Comparison of ENCODE assay signal across 21 mouse cellular contexts in the genomic region with DNA sequence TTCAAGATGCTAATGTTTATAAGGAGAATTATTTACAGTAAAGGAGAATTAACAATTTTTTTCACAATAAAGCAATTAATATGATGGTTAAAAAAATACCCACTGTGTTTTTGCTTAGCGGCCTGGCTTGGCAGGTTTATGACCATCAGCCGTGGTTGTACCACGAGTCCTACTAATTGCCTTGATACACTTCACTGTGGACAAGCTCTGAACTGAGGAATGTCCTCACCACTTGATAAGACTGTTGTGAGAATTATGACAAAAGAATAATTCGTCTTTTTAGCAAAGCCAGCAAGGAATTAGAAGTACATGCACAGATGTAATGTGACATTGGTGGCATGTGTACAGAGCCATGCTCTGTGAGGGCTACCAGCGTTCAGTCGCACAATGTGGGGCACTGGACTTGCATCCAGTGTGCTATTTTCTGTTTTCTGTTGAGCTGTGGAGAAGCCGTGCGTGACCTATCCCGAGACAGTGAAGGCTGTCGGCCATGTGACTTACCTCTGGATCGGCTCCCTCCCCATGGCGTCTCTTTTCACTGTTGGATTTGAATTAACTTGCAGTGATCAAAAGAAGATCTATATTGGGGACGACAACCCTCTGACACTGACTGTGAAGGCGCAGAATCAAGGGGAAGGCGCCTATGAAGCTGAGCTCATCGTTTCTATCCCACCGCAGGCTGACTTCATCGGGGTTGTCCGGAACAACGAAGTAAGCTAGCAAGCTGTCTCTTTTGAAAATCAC. TPM values are rescaled to one million over a fixed set of nuclear protein-coding genes. Genes with fewer than 3 reads are reported as not detected.
DNase-seq lines count a peak whose midpoint lies in the region; ATAC-seq lines count a peak whose summit lies in the region.
"Had no signal": no experiment of that assay in that cellular context is flagged by ENCODE, and none has a peak within 500 bp of the region (broad histone marks: within the 10 kb centered on the region; RNA-seq: fewer than 3 reads in every experiment).

No protein-coding gene starts in this region.

- DNase-seq in brain, adult 2 months (ENCODE audit: low read depth, low spot score): peak; percentile 22
- no peak for DNase-seq in hindbrain, embryonic 14.5 days (ENCODE audit: low spot score)
- peak; percentile 80 for DNase-seq in midbrain, embryonic 14.5 days
- no peak for DNase-seq in adrenal gland, adult (ENCODE audit: inconsistent age in 2 of 2, low spot score in 1 of 2)
- DNase-seq in right cerebral cortex, postnatal 36 days (ENCODE audit: low spot score in 2 of 2): no peak
- no peak for DNase-seq in frontal cortex, adult 2 months (ENCODE audit: extremely low spot score in 1 of 2, low spot score in 1 of 2)
- DNase-seq: cerebellum, adult 11-12 months; gastrocnemius, postnatal 14 days; heart, postnatal 10 days; layer of hippocampus, postnatal 36 days; liver; liver, postnatal 0 days; lung, postnatal 14 days; right cerebral cortex, adult 18-20 months; thymus, postnatal 14 days had no signal

- peak; percentile 78 for ATAC-seq in forebrain, embryonic 12.5 days (ENCODE audit: low FRiP score)
- peak; percentile 77 for ATAC-seq in hindbrain, embryonic 14.5 days (ENCODE audit: low FRiP score)
- peak; percentile 88 for ATAC-seq in midbrain, embryonic 14.5 days (ENCODE audit: low FRiP score, low TSS enrichment)
- ATAC-seq: CD4-positive, CD25-positive, alpha-beta regulatory T cell, adult 4 months; intestine, embryonic 15.5 days; liver, postnatal 0 days had no signal

- H3K4me3 ChIP-seq in forebrain, embryonic 12.5 days (replicated peaks): no peak overlapping the region
- H3K4me3 ChIP-seq in hindbrain, embryonic 14.5 days (replicated peaks; ENCODE audit: low read length): peak overlapping the region; percentile 12
- peak overlapping the region; percentile 24 for H3K4me3 ChIP-seq in midbrain, embryonic 14.5 days (replicated peaks; ENCODE audit: low read depth, low read length)
- H3K4me3 ChIP-seq: intestine, embryonic 15.5 days; kidney, embryonic 15.5 days; megakaryocyte, embryonic 14.5 days had no signal

- H3K9me3 ChIP-seq in forebrain, embryonic 12.5 days: no peaks in the 10 kb centered on the region
- H3K9me3 ChIP-seq in hindbrain, embryonic 14.5 days (ENCODE audit: control insufficient read depth, low read length): no peaks in the 10 kb centered on the region
- H3K9me3 ChIP-seq in midbrain, embryonic 14.5 days (ENCODE audit: control insufficient read depth, low read length): no peaks in the 10 kb centered on the region
- H3K9me3 ChIP-seq: G1E; intestine, embryonic 15.5 days; kidney, embryonic 15.5 days; megakaryocyte, embryonic 14.5 days had no signal

- peaks cover 18% of the 10 kb centered on the region for H3K36me3 ChIP-seq in forebrain, embryonic 12.5 days (replicated peaks)
- H3K36me3 ChIP-seq in hindbrain, embryonic 14.5 days (replicated peaks; ENCODE audit: control insufficient read depth, insufficient read depth): peaks cover 4% of the 10 kb centered on the region; the same call in 1 of the 2 replicates
- H3K36me3 ChIP-seq in midbrain, embryonic 14.5 days (ENCODE audit: control insufficient read depth, insufficient read depth, low read length): no peaks in the 10 kb centered on the region

- H3K4me1 ChIP-seq in forebrain, embryonic 12.5 days: peaks cover 6% of the 10 kb centered on the region; the same call in 1 of the 2 replicates
- H3K4me1 ChIP-seq in hindbrain, embryonic 14.5 days (replicated peaks; ENCODE audit: control insufficient read depth, insufficient read depth, low read length): no peaks in the 10 kb centered on the region
- 0 out of 2 replicates have a peak, but pooled peaks cover 5% of the 10 kb centered on the region for H3K4me1 ChIP-seq in midbrain, embryonic 14.5 days (ENCODE audit: control insufficient read depth, insufficient read depth, low read length)
- H3K4me1 ChIP-seq: intestine, embryonic 15.5 days; kidney, embryonic 15.5 days; megakaryocyte, embryonic 14.5 days had no signal

- 0 out of 2 replicates have a peak overlapping the region, but pooled peaks have one; percentile 14 for H3K27ac ChIP-seq in forebrain, embryonic 12.5 days
- peak overlapping the region; percentile 32; the same call in 1 of the 2 replicates for H3K27ac ChIP-seq in hindbrain, embryonic 14.5 days
- H3K27ac ChIP-seq in midbrain, embryonic 14.5 days (replicated peaks; ENCODE audit: low read depth, low read length): peak overlapping the region; percentile 77
- H3K27ac ChIP-seq: intestine, embryonic 15.5 days; kidney, embryonic 15.5 days had no signal

- H3K9ac ChIP-seq in forebrain, embryonic 12.5 days: no peak overlapping the region
- no peak overlapping the region for H3K9ac ChIP-seq in hindbrain, embryonic 14.5 days
- peak overlapping the region; percentile 44; the same call in 1 of the 2 replicates for H3K9ac ChIP-seq in midbrain, embryonic 14.5 days (replicated peaks; ENCODE audit: low read length)
- H3K9ac ChIP-seq: intestine, embryonic 15.5 days; kidney, embryonic 15.5 days; liver, postnatal 0 days had no signal

- peak overlapping the region; percentile 19; the same call in 1 of the 2 replicates for H3K4me2 ChIP-seq in forebrain, embryonic 12.5 days
- H3K4me2 ChIP-seq in hindbrain, embryonic 14.5 days (replicated peaks): peak overlapping the region; percentile 40
- peak overlapping the region; percentile 51 for H3K4me2 ChIP-seq in midbrain, embryonic 14.5 days (ENCODE audit: low read length)
- H3K4me2 ChIP-seq: intestine, embryonic 15.5 days; kidney, embryonic 15.5 days had no signal

- WGBS in forebrain, embryonic 12.5 days: 71% methylated on average over 20 of the region's 20 CpGs
- WGBS in hindbrain, embryonic 14.5 days: 63% methylated on average over 20 of the region's 20 CpGs
- WGBS in midbrain, embryonic 14.5 days: 26% methylated on average over 20 of the region's 20 CpGs

- H3K27me3 ChIP-seq in forebrain, embryonic 12.5 days: no peaks in the 10 kb centered on the region
- no peaks in the 10 kb centered on the region for H3K27me3 ChIP-seq in hindbrain, embryonic 14.5 days (ENCODE audit: control insufficient read depth, insufficient read depth, low read length)
- no peaks in the 10 kb centered on the region for H3K27me3 ChIP-seq in midbrain, embryonic 14.5 days (ENCODE audit: control insufficient read depth, insufficient read depth, low read length)
- H3K27me3 ChIP-seq: intestine, embryonic 15.5 days; kidney, embryonic 15.5 days; megakaryocyte, embryonic 14.5 days had no signal

RNA-seq across cellular contexts. Expression of gene Fam171b, which starts 20.9 kb away (rescaled TPM):
- 57.9 and 68.7 TPM in 2 replicates for polyA plus RNA-seq in forebrain, embryonic 12.5 days (2016; fragmentation: Nextera tagmentation; extraction: Ambion mirVana)
- polyA plus RNA-seq in hindbrain, embryonic 14.5 days (2014; fragmentation: Nextera tagmentation; extraction: Ambion mirVana): 85.7 and 98.4 TPM in 2 replicates
- polyA plus RNA-seq in midbrain, embryonic 14.5 days (2014; fragmentation: Nextera tagmentation; extraction: Ambion mirVana): 73.5 and 91.0 TPM in 2 replicates
- 199 and 209 TPM in 2 replicates for polyA plus RNA-seq in frontal cortex, adult 2 months (2012; rRNA removed)
- polyA plus RNA-seq: G1E had no signal

Comparison
In these comparisons a context has a peak if more than half of its experiments do, and no peak if none do; other contexts are left out.
1. DNase-seq: peak in brain, adult 2 months (single experiment) and midbrain, embryonic 14.5 days (single experiment); none in hindbrain, embryonic 14.5 days (single experiment), adrenal gland, adult (0 of 2), right cerebral cortex, postnatal 36 days (0 of 2) and frontal cortex, adult 2 months (0 of 2).
2. H3K27ac ChIP-seq: peak in every context shown above with its lines; median percentile 77 in midbrain, embryonic 14.5 days; 32 in hindbrain, embryonic 14.5 days; 14 in forebrain, embryonic 12.5 days.
3. Peak in every context shown above with its lines, with median percentiles within 50 percentile points of each other: ATAC-seq and H3K4me2 ChIP-seq.